Mouse (Mus musculus): ENCODE measurements around the gene Ankrd55.

DNA sequence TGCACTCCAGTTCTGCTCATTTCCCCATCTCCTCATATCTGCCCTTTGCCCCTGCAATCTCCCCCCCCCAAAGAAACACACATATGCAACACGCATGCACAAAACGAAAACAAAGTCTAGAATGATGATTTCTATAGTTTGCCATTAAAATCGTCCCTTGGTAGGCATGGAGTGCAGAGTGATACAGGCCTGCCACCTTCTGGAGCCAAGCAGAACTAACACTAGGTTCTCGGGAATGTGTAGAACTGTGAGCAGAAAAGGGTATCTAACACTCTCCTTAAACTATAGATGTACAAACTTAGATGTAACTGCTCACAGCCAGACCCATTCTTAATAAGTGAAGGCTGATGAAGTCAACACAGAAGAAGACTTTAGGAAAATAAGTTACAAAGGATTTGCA lies 23.6 kb upstream of the Ankrd55 start:
- TF ChIP-seq CTCF (IDR thresholded peaks at IDR 0.05; ENCODE audit: low read depth, low read length) (peak; percentile 69), POLR2A (IDR thresholded peaks at IDR 0.05; ENCODE audit: extremely low read depth, insufficient read depth, low read length) (no peak)
